Mouse (Mus musculus) neutrophil, adult 59 days (primary cell): Measurements from ENCODE around the gene Bcl7b. TPM values are rescaled to one million over a fixed set of nuclear protein-coding genes. Genes with fewer than 3 reads are reported as not detected.

Source experiments
- total RNA-seq, 2 experiments: library from RNA; stranded (reverse); gene quantifications; 1 replicate in 1 of 2; 2 replicates in 1 of 2; pipeline ENCODE4 v1.2.4; 2023

Bcl7b gene
- 10 to 100 TPM; 25.0 to 30.1 TPM for total RNA-seq

GRCm38 (mm10) chr5:135168063-135169062 is at the start of gene Bcl7b:
Gene Bcl7b (plus strand): TSS chr5:135168283.

GRCm38 (mm10) chr5:135149053-135149819 is 18.8 kb upstream of the Bcl7b start, which contains the start of gene Tbl2:
Gene Tbl2 (plus strand): TSS chr5:135149657.

GRCm38 (mm10) chr5:135186621-135187348 is 18.7 kb downstream of the Bcl7b start, which contains the start of gene Baz1b:
Gene Baz1b (plus strand): TSS chr5:135187264.

Other genes with a start within 250 kb of the Bcl7b start
- gene Mettl27, start 235.9 kb upstream of the Bcl7b start, total RNA-seq: 1 to 10 TPM; 1.6 to 3.0 TPM
- not detected for gene Cldn4, start 221.3 kb upstream of the Bcl7b start, total RNA-seq
- gene Cldn3, start 182.1 kb upstream of the Bcl7b start, total RNA-seq: not detected
- 10 to 100 TPM; 22.7 to 26.3 TPM for gene Abhd11, start 159.1 kb upstream of the Bcl7b start, total RNA-seq
- gene Stx1a, start 144.8 kb upstream of the Bcl7b start, total RNA-seq: under 1 TPM; 0.22 to 0.27 TPM
- 10 to 100 TPM; 13.2 to 16.1 TPM for gene Dnajc30, start 104.1 kb upstream of the Bcl7b start, total RNA-seq
- 10 to 100 TPM; 29.6 to 34.5 TPM for gene Bud23, start 103.3 kb upstream of the Bcl7b start, total RNA-seq
- under 1 TPM in 1 of 2 experiments, not detected in 1; 0.31 TPM for gene Vps37d, start 90.0 kb upstream of the Bcl7b start, total RNA-seq
- gene Mlxipl, start 78.4 kb upstream of the Bcl7b start, total RNA-seq: under 1 TPM; 0.24 to 0.49 TPM
- gene Tbl2, start 18.6 kb upstream of the Bcl7b start, total RNA-seq: 10 to 100 TPM; 10.6 to 11.1 TPM
- 10 to 100 TPM; 83.4 to 84.8 TPM for gene Baz1b, start 19.0 kb downstream of the Bcl7b start, total RNA-seq
- not detected for gene Fzd9, start 82.9 kb downstream of the Bcl7b start, total RNA-seq
- gene Fkbp6, start 181.8 kb downstream of the Bcl7b start, total RNA-seq: not detected
- gene Trim50, start 185.0 kb downstream of the Bcl7b start, total RNA-seq: not detected
- 1 to 10 TPM; 5.4 to 9.4 TPM for gene Nsun5, start 201.7 kb downstream of the Bcl7b start, total RNA-seq
- gene Pom121, start 226.3 kb downstream of the Bcl7b start, total RNA-seq: 10 to 100 TPM; 28.9 to 32.5 TPM